Mouse (Mus musculus) ES-E14 (cell line): Measurements from ENCODE around the gene Vmn1r61.

Source experiments
- HCFC1 ChIP-seq: IDR thresholded peaks from 2 replicates; pipeline ENCODE4 v1.6.1; 2012; ENCODE audit warnings: low read length, inconsistent platforms, borderline replicate concordance; ENCODE audit not compliant: insufficient read depth
- ZNF384 ChIP-seq: IDR thresholded peaks from 2 replicates; pipeline ENCODE4 v1.6.1; 2012; ENCODE audit warnings: low read depth, low read length, inconsistent platforms

DNA sequence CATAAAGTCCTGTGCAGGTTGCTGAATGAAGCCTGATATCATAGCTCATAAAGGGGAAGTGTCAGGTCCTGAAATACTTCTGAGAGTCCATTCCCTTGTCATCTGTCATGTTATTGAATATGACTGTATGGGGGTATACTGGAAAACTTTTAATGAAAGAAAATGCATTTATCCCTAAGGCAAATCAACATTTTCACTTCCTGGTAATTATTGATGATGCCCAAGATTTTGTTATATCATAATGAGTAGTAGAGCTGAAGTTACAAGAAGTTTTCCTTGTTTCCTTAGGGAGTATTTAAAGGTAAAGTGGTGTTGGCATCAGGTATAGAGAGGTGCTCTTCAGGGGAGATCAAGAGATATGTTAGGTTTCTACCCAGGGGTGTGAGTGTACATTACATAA lies at the start of gene Vmn1r61:
- TF ChIP-seq HCFC1: no peak
- TF ChIP-seq ZNF384: no peak
